Mouse (Mus musculus) liver, adult 2 months (tissue): ENCODE measurements around the gene Hoxb2.

Experiments used
- CTCF ChIP-seq: fragments of 200-500 bp; IDR thresholded peaks from 2 replicates; pipeline ENCODE4 v1.5.1; 2011; ENCODE audit warnings: low read depth, low read length, control low read depth
- POLR2A ChIP-seq: fragments of 200-500 bp; IDR thresholded peaks from 2 replicates; pipeline ENCODE4 v1.6.1; 2011; ENCODE audit warnings: low read length, control low read depth; ENCODE audit not compliant: insufficient read depth; ENCODE audit errors: extremely low read depth

GRCm38 (mm10) chr11:96304381-96305195, 45.7 kb upstream of the Hoxb2 start:
- TF ChIP-seq POLR2A (no peak), CTCF (no peak)
